Mouse (Mus musculus): ENCODE measurements around the gene 2210016L21Rik.

2210016L21Rik gene

DNA sequence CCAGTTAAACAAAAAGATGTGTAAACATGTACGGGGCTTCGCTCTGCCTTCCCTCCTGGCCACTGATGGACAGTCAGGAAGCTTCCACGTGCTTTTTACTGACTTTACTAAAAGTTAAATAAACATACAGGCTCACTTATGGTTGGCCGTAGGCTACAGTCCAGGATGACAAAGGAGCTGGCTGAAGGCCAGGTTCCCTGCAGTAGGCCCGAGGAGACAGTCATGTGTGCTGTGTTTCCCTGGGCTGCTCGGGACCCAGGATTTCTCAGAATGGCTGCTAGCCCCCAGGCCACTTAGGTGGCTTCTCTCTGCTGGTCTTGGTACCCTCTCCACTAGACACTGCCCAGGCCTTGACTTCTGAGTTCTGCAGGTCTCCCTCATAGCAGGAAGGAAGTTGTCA is 6.9 kb downstream of the 2210016L21Rik start:
- peak; percentile 40 for DNase-seq

DNA sequence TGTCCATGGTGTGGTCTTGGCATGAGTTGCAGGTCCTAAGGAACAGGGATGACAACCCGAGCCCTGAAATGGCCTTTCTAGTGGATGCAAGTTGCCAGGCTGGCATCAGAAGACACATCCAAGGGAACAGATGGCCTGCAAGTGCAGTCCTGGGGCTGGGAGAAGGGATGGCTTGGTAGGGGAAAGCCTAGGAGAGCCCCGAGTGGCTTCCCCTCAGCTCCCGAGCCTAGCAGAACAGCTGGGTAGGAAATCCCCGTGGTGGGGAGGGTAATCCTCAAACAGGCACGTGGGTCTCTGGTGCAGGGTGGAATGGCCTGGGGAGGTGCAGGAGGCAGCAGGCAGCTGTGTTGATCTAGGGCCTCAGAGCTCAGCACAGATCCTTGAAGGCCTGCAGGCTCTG is 7.4 kb downstream of the 2210016L21Rik start:
- DNase-seq, result no peak

DNA sequence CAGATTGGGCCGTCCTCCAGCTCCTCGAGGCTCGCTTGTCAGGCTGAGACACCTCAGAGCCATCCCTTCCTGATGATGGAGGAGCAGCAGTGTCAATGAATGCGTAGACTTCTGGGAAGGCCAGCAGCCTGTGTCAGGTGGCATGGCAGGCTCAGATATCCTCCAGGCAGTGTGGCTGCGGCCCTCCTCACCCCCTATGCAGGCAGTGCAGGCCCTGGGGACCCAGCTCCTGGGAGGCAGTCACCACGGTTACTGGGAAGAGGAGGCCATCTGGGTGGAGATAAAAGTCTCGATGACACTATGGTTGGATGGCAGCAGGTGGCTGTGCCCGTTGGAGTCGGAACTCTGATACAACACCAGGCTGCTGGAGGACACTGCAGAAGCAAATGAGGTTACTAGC is 7.9 kb downstream of the 2210016L21Rik start:
- DNase-seq, result no peak

DNA sequence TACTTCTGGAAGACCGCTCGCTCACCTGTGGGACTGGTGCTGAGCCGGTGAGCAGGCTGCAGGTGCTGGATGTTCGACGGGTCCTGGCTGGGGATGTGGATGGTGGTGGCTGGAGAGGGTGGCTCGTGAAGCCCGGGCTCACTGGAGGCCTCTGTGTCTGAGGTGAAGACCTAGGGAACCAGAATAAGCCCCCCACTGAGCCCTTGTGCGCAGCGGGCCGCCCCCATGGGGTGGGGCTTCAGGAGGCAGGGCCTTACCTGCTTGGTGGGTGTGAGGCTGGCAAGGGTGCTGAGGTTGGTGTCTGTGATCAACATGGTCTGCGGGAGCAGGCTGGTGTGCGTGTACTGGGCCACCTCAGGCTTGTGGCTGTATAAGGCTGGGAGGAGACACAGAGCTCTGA is 8.7 kb downstream of the 2210016L21Rik start:
- no peak for DNase-seq

DNA sequence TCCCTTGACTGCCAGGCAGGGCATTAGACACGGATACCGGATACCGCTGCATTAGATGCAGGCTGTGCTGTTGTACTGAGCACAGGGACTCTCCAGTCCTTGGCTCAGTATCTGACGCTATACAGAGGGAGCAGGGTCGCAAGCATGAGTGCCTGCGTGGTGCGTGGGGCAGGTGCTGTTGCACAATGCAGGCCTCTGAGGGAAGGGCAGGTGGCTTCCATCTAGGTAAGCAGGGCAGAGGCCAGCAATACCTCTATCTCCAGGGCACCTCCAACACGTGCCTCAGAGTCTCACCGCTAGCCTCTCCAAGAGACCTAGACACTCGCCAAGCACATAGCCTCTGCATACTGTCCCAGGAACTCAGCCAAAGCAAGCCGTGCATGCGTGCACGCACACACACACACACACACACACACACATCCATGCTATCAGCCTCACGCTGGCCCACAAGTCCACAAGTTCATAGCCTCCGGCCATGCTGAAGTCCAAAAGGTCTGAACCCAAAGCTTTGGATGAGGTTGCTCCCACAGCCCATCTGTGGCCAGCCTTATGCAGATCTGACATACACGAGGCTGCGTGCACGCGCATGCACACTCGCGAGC is 9.4 kb downstream of the 2210016L21Rik start:
- no peak for DNase-seq

DNA sequence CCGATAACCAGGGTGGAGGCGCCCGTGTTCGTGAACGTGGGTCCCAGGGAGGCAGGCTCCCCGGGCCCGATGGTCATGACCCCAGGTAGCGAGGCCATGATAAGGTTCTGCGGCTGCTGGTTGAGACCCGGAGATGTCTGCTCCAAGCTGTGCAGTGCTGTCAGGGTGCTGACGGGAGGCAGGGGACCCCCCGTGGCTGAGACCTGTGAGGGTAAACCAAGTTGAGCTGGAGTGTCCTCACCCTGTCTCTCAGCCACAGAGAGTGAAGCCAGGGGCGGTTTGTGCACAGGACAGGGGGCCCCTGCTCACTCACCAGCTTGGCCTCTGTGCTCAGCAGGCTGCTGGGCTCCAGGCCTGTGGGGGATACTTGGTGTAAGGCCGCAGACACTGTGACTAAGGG is 11.4 kb downstream of the 2210016L21Rik start:
- DNase-seq, result no peak

DNA sequence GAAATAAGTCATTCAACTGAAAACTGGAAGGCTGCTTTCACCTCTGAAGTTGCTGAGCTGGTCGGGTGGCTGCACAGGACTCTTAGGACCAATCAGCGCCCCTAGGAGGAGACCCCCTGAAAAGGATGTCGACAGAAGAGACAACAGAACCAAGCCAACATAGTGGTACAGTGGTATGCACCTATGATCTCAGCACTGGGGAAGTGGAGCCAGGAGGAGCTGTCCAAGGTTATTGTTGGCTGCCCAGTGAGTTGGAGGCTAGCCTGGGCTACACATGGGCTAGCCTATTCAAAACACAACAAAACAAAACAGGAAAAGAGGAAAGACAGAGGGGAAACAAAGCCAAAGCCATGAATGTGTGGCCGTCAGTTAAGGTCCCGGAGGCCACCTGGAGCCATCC is 16.1 kb downstream of the 2210016L21Rik start:
- DNase-seq, result no peak

DNA sequence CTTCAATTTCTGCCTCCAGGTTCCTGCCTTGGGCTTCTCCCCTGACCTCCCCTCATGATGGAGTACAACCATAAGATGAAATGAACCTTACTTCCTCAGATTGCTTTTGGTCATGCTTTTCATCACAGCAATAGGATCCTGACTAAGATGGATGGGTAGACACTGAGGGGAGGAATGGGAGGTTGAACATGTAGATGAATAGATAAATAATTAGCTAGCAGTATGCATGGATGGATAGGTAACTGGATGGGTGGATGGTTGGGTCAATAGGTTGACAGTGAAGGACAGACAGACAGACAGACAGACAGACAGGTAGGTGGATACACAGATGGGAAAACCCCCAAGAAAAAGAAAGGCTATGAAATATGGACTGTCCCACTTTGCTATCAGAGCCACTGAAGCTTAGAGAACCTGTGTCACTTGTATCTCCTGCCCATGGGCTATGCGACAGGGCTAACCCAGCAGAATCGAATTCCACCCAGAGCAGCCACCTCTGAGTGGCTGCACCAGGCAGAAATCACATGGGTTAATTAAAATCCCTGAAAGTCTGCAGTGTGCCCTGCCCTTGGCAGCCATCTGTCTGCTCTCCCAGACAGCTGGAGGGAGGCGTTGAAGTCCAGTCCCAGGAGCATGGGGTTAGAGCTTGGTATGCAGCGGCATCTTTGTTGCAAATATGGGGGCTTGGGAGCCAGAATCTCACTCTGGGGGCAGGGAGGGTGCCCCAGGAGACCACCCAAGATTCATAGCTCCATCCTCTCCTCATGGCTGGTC is 19.8 kb downstream of the 2210016L21Rik start:
- no peak for DNase-seq

DNA sequence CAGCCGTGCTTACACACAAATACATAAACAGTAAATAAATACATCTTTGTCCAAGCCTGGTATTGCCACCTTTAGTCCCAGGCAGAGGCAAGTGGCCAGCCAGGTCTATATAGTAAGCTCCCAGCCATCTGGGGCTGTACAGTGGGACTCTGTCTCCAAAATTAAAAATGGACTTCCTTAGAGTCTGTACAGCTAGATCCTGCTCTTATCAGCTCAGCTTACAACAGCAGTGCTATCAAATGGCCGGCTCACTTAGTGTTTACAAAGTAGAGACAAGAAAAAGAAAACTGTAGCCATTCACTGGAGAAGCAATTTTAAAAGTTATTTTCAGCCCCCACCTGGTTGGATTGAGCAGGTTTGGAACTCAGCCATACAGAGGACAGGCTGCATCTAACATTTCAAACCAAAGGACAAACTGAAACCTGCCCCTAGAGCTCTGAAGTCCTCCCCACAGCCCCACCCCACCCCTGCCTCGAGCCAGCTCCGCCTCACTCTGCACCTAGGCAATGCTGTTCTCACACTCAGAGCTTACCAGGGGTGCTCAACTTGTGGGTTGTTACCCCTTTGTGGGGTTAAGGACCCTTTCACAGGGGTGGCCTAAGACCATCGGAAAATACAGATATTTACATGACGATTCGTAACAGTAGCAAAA is 22.5 kb downstream of the 2210016L21Rik start:
- no peak for DNase-seq

DNA sequence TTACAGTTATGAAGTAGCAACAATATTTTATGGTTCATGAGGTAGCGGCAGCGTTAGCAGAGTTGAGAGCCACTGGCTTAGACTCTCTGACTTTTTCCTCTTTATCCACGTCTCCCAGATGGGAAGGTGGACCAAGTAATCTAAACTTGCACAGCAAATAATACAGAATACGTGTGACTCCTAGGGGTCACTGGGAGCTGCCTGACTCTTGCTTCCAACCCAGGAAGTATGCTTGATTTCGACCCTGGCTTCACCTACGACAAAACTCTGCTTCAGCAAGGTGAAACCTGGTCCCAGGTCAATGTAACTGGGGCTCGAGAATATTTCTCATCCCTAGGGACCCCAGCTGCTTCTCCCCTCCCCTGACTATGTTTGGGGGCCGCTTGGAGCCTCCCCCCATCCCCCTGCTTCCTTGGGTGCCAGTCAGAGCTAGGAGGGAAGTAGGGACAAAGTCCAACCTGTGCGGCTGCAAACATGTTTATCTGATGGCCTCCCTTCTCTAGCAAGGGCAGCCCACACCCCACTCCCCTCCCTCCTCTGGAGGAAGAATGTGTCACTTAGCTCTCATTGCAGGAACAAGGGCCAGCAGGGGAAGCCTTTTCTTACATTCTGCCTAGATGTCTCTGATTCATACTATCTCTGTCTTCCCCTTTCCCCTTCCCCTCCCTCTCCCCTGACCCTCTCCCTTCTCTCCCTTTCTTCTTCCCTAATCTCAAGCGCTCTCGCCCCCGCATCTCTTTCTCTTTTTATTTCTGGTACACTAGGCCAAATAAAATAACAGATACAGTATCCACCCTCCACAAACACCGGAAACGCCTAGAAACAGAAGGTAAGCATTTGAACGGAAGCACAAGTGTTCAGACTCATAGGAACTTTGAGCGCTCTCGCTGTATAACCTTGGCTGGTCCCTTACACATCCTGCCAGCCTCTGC is 23.3 kb downstream of the 2210016L21Rik start:
- DNase-seq, result no peak

DNA sequence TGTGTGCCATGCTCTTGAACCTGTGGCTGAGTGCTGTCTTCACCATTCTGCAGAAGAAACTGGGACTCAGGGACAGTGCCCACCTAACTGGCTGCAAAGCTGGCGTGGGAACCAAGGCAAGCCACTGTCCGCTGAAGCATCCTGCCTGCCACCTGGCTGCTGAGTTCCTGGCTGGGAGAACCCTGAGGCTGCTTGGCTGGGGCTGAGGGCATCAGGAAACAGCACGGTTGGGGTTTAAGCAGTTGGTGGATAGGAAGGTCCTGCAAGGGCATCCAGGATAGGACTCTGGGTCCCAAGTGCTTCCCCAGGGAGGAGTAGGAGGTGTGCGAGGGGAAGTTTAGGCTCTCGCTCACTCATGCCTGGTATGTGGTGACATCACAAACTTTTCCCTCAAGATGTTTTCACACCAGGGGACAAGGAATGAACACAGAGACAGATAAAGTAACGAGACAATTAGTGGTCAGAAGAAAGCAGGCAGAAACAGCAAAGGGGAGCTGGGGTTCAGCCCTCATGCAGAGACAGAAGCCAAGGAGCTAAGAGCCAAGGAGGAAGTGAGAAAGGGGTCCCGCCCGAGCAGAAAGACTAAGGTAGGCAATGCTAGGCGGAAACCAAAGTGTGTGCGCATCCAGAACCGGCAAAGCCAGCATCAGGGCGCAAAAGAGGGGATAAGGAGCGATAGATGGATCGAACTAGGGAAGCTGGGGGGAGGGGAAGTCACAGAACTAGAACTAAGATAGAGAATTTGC is 25.7 kb downstream of the 2210016L21Rik start:
- no peak for DNase-seq

DNA sequence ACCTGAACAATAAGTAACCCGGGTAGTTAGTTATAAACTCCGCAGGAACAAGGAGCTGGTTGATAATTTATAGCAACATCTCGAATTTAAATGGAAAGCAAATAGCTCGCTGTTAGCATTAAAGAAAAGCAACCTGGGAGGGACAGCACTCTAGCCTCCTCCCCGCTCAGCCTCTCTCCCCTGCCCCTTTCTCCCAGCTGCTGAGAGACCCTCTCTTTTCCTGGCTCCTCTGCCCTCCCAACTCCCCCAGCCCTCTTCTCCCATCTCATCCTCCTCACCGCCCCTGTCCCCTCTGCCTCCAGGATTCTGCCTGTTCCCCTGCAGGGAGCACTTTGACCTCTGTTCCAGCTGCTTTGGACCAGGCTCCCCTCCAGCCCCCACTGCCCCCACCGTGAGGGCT is 26.7 kb downstream of the 2210016L21Rik start:
- no peak for DNase-seq

DNA sequence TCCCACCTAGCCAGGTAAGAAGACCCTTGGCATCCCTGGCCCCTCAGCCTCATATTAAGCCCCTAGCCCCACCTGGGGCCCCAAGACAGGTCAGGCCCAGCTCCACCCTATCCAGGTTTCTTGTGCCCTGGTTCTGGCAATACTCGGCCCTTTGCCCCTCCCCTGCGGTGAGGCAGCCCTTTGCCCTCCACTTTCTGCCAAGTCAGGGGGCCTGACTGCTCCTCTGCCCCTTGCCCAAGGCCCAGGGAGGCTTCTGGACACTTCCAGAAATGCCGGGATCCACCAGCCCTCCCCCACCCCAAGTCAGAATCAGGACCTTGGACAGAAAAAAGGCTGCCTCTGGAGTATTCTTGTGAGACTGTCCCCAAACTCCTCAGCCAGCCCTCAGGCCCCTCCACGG is 27.1 kb downstream of the 2210016L21Rik start:
- DNase-seq, result no peak

DNA sequence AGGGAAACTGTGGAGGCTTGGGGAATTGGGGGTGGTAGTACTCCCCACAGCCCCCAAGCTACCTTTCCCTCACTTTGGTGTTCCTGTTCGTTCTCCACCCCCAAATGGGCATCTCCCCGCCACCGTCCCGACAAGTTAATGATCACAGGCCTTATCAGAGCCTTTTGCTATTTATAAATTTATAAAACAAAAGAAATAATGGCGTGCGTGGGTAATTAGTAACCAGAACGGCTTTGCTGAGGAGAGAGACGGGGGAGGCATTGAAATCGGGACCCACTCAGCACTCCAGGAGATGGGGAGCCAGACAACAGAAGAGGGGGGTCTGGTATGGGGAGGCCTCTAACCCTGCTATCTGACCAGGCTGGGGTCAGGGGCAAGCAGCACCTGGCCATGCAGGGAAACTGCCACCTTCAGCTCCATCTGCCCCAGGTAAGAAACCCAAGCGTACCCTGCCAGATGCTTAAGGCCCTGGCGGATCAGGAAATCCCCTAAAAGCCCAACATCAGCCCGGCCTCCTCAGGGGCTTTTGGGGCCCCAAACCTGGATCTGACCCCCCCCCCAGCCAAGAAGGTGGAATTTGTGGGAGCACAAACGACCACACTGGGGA is 27.8 kb downstream of the 2210016L21Rik start:
- DNase-seq, result no peak

DNA sequence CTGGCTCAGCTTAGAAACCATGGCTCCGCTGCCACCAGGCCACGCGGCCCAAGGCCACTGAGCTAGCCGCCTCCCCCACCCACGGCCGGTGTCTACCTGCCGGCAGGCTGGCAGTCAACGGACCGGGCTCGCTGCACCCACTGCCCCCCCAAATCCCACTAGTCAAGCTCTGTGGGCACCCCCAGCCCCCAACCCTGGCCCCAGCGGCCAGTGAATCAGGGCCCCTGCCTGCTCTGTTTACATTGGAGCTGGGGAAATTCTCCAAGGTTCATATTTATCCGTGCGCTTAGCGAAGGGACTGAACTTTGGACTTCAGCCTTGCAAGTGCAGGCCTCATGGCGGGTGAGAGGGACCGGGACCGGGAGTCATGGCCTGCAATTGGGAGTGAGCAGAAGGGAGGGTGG is 28.9 kb downstream of the 2210016L21Rik start, which contains the start of gene Hnf1a:
Gene Hnf1a, minus strand, starts transcription at position 271 of the 404 bp plus-strand sequence.
- no peak for DNase-seq

DNA sequence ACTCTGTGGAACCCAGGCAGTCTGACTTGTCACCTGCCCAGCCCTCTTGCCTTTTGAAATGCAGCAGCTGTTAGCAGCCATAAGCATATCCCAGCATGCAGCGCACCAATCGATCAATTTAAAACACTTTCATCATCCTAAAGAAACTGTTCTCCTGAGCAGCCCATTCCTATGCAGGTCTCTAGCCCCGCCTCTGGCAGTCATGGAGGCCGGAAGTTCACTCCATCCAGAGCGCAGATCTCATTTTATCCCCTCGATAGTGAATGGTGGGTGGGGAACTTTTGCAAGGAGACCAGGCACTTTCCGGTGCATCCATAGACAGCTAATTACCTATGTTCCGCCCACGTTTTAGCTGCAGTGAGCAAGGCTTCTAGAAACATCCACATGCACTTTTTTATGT is 30.2 kb downstream of the 2210016L21Rik start:
- no peak for DNase-seq

DNA sequence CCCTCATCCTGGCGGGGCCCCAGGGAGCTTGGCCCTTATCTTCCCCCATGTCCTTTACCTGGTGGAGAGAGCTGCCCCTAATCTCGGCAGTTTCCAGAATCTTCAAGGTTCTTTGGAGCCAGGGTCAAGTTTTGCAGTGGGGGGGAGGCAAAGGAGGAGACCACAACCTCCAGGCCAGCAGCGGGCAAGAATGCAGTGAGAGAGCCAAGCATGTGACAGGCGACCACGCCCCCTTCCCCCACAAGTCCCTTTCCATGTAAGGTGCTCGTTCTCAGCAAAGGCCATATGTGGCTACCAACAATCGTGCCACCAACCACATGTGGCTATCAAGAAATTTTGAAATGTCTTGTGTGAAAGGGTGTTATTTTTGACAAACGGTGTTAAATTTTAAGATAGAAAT is 31.2 kb downstream of the 2210016L21Rik start:
- DNase-seq, result no peak

DNA sequence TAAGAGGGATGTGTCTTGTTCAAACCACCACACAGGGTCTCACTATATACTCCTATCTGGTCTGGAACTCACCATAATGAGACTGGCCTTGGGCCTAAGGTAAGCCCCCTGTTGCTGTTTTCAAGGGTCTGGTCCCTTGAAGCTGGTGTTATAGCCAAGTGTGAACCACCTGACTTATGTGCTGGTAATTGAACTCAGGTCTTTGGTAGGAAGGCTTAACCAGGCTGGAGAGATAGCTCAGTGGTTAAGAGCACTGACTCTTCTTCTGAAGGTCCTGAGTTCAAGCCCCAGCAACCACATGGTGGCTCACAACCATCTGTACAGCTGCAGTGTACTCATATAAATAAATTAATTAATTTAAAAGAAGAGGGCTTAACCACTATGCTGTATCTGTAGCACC is 35.0 kb downstream of the 2210016L21Rik start:
- DNase-seq, result no peak

DNA sequence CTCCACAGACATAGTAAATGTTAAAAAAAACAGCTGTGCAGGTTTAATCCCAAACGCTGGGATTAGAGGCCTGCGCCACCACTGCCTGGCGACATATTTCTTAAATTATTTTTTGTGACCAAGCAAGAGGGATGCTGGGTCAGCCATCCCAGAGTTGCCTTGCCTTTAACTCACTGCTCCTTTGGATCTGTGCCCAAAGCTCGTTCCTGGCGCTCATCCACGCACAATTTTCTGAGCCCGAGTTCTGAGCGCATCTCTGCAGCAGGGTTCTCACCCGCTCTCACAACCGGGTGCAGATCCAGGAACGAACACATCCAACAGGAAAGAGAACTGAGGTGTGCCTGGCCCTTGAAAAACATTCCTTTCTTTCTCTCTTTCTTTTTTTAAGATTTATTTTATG is 36.5 kb downstream of the 2210016L21Rik start:
- DNase-seq, result no peak

DNA sequence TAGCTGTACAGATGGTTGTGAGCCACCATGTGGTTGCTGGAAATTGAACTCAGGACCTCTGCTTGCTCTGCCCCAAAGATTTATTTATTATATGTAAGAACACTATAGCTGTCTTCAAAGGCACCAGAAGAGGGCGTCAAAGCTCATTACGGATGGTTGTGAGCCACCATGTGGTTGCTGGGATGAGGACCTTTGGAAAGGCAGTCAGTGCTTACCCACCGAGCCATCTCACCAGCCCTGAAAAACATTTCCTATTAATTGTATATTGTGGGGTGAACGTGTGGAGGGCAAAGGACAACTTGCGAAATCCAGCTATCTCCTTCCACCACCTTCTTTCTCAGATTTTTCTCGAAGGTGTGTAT is 36.9 kb downstream of the 2210016L21Rik start:
- no peak for DNase-seq

DNA sequence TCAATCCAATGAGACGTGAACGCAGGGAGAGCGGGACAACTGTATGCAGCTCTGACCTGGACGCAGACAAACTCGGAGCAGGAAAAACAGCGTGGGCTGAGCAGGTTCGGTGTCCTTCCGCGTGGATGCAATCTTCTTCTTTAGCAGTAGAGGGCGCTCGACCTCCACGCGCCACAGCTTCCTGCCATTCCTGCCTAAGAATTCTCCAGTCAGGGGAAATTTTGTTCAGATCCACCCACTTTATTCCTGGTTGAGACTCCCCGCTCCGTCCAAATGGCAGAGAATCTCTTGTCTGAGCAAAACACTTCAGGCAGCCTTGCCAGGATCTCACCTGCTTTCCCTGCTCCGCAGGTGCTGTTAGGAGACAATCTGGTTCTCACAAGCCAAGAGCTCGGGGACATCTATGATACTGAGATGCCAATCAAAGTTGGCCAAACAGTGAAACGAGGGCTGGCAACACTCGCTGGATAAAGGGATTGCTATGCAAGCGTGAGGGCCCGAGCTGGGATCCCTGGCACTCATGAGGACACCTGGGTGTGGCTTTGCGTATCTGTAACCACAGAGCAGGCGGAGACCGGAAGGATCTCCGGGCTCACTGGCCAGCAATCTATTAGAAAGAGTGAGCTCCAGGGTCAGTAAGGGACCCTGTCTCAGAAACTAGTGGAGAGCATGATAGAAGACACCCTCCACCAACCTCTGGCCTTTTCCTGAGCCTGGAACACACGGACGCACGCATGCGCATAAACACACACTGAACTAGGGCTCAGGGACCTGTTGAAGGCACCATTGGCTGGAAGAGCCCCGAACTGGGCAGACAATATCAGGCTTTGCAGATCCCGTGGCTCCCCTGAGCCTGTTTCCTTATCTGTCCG is 37.5 kb downstream of the 2210016L21Rik start:
- peak; percentile 53 for DNase-seq

All from right cerebral cortex, postnatal 14 days (tissue).